Mouse (Mus musculus) liver, postnatal 0 days (tissue): ENCODE results near the gene Ccdc124.

ENCODE experiments used
- CTCF ChIP-seq: sonication (generic); IDR thresholded peaks from 2 replicates; pipeline ENCODE4 v1.5.1; 2016; ENCODE audit warnings: antibody characterized with exemption, low read depth
- EP300 ChIP-seq: IDR thresholded peaks from 2 replicates; pipeline ENCODE4 v1.6.1; 2016; ENCODE audit warnings: antibody characterized with exemption, low read depth, mild to moderate bottlenecking

GRCm38 (mm10) chr8:70863956-70864711 lies 9.6 kb downstream of the Ccdc124 start:
- TF ChIP-seq CTCF (no peak), EP300 (no peak)
